Mouse (Mus musculus) left cerebral cortex, adult 18-20 months (tissue): ENCODE results near the gene Trmt1l. TPM values are rescaled to one million over a fixed set of nuclear protein-coding genes. Genes with fewer than 3 reads are reported as not detected.
"Not testable (repeated sequence)": the region's sequence is repeated elsewhere in the genome, so short reads cannot be mapped to it uniquely, and the experiment has no call there.

ENCODE experiments used
- DNase-seq, 2 experiments: peaks; one replicate each; pipeline ENCODE4 v3.0.0; 2021 to 2022; ENCODE audit warnings: low spot score in 2 of 2, mixed read lengths in 1 of 2
- long read RNA-seq, 2 experiments: library from polyadenylated mRNA; stranded (forward); transcript quantifications; one replicate each; pipeline ENCODE4 v2.0.0; 2021
- total RNA-seq, 2 experiments: library from RNA; stranded (reverse); gene quantifications; 2 replicates each; pipeline ENCODE4 v1.2.3; 2021

The Trmt1l gene
- total RNA-seq, result 10 to 100 TPM; 27.3 to 30.5 TPM
- long read RNA-seq, experiment 1, transcript Trmt1l-201 (15 exons, 2,749 nt), result major isoform, 24 of 46 reads
- long read RNA-seq, experiment 1, partial matches to known transcripts, result 5 of 46 reads
- long read RNA-seq, experiment 1, other reads (novel, unspliced or antisense), result 9 of 46 reads
- long read RNA-seq, experiment 2, transcript Trmt1l-201 (15 exons, 2,749 nt), result major isoform, 18 of 25 reads
- long read RNA-seq, experiment 2, partial matches to known transcripts, result 0 of 25 reads
- long read RNA-seq, experiment 2, other reads (novel, unspliced or antisense), result 2 of 25 reads

- peak; percentile 96 to 99 for DNase-seq
Observed at GRCm38 (mm10) chr1:151428263-151429221, at the start of gene Trmt1l, which contains the start of gene Swt1. Trmt1l (plus strand) TSS chr1:151428542. Swt1 (minus strand) TSS chr1:151428455.

DNA sequence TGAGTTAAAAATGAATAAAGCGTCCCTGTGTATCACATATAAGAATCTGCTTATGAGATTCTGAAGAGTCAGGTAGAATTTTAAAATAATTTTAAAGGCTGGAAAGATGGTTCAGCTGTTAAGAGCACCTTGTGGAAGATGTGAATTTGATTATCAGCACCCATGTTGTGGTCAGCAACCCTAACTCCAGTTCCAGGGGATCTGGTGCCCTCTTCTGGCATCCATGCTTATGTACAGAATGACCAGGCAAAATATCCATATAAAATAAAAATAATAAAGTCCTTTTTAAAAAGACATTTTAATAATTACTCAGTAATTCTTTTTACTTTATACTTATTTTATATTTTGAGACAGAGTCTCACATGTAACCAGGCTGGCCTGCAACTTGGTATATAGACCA, 38.3 kb upstream of the Trmt1l start:
- no peak for DNase-seq

GRCm38 (mm10) chr1:151409827-151410226, 18.5 kb upstream of the Trmt1l start:
- DNase-seq, result no peak

- DNase-seq, result no peak
Observed at GRCm38 (mm10) chr1:151422178-151422577, 6.2 kb upstream of the Trmt1l start.

GRCm38 (mm10) chr1:151426947-151427600, 1.3 kb upstream of the Trmt1l start:
- no peak for DNase-seq

DNA sequence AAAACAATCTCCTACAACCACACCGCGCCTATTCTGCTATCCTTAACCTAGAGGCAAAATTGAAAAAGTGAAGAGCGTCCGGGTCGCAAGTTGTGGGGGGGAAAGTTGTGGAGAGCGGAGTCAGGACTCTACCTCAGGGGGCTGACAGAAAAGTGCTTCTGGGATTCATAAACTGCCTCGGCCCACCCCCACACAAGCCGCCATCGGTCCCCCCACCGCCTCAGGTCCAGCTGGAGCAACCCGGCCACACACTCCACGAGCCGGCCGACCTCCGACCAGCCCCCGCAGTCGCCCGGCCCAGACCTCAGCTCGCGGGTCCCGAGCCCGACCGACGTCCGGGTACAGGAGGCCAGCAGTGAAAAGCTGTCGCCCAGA, 467 bp upstream of the Trmt1l start:
- no peak for DNase-seq

DNA sequence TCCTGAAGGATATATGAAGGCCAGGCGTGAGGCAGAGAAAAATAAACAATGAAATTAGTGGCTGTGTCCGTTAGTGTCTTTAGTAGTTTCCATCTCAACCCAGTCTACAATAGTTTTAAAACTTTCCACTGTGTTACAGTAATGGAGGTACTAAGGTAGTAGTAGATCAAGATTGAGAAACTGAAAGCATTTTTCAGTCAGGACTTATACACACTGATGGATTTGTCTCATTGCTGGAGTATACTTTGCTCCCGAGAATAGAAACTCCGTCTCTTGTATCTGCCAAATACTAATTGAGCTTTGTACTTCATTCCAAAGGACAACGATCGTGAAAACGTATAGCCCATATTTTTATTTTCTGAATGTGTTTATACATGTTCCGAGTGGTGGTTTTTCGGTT, 974 bp downstream of the Trmt1l start:
- DNase-seq, result no peak

GRCm38 (mm10) chr1:151435431-151435830, 7.1 kb downstream of the Trmt1l start:
- no peak for DNase-seq

GRCm38 (mm10) chr1:151449866-151450265, 21.5 kb downstream of the Trmt1l start:
- DNase-seq, result no peak

- DNase-seq, result no peak
Observed at GRCm38 (mm10) chr1:151450851-151451250, 22.5 kb downstream of the Trmt1l start.

DNA sequence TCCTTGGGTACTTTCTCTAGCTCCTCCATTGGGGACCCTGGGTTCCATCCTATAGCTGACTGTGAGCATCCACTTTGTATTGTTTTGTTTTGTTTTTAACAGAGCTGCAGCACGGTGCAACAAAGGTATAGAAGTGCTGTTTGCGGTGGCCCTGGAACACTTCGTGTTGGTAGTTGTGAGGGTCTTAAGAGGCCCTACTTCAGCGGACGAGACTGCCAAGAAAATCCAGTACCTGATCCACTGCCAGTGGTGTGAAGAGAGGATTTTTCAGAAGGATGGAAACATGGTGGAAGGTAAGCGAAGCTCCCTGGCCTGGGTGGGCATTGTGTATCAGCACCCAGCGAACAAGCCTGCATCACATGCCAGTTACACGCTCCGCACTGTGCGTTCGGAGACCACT, 23.6 kb downstream of the Trmt1l start:
- no peak for DNase-seq

- DNase-seq, result no peak
Observed at GRCm38 (mm10) chr1:151457087-151457486, 28.7 kb downstream of the Trmt1l start.

GRCm38 (mm10) chr1:151461265-151461664, 32.9 kb downstream of the Trmt1l start:
- no peak for DNase-seq

- no peak for DNase-seq
Observed at GRCm38 (mm10) chr1:151464914-151465313, 36.6 kb downstream of the Trmt1l start.

DNA sequence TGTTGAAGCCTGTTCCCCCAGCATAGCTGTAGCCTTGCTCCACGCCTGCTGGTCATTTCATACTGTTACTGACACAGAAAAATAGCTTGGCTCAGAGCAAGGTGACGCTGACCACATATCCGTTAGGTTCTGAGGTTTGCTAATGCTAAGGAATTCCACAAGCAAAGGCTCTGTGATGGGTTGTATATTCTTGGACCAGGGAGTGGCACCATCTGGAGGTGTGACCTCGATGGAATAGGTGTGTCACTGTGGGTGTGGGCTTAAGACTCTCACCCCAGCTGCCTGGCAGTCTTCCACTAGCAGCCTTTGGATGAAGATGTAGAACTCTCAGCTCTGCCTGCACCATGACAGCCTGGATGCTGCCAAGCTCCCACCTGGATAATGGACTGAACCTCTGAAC, 38.2 kb downstream of the Trmt1l start:
- DNase-seq, result no peak

- no peak for DNase-seq
Observed at GRCm38 (mm10) chr1:151471429-151471828, 43.1 kb downstream of the Trmt1l start.

GRCm38 (mm10) chr1:151472386-151472785, 44.0 kb downstream of the Trmt1l start:
- not testable (repeated sequence) for DNase-seq

DNA sequence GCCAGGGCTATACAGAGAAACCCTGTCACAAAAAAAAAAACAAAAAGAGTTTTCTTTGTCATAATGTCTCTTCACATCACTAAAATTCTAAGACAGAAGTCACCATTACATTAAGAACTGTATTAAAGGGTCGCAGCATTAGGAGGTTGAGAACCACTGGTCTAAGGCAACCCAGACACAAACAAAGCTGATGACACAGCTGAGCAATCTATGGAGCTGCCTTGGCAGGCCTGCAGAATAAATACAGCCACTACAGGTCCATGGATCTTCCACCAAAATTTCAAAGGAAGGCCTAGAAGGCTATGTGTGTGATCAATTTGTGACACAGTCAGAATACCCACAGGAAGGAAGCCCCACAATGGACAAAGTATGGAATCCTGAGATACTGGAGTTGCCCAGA, 54.2 kb downstream of the Trmt1l start:
- DNase-seq, result no peak

- DNase-seq, result peak; percentile 15 to 19
Observed at GRCm38 (mm10) chr1:151483568-151483967, 55.2 kb downstream of the Trmt1l start.

DNA sequence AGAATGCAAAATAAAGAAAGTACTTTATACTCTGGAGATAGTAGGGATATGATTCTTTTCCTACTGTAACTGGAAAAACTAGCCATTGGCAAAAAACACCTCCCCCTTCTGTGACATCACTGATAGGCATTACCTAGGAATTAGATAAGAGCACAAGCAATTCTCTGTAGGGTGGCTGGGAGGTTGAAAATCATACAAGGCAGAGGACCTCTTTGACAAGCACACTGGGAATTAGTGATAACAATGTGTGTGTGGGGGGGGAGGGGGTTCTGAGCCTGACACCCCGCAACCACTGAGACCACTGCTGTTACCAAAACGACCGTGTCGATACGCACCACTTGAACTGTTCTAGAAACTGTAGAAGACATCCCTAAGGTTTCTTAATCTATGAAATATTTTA, 56.4 kb downstream of the Trmt1l start:
- no peak for DNase-seq

DNA sequence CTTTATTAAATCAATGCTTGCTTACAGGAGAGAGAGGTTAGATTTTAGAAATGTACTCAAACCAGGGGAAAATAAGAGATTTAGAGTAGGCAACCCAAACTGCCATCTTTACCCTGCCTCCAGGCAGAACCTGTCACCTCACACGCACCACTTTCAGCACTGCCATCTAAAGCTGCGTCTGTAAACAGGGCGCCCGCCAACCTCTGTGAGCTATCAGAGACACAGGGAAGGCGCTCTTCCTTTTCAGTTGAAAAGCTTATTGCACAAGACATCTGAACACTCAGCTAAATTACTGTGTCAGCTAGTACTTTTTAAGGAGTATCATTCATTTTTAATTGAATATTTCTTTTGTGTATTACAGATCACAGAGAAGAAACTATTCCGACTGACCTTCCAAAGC, 61.5 kb downstream of the Trmt1l start:
- no peak for DNase-seq

DNA sequence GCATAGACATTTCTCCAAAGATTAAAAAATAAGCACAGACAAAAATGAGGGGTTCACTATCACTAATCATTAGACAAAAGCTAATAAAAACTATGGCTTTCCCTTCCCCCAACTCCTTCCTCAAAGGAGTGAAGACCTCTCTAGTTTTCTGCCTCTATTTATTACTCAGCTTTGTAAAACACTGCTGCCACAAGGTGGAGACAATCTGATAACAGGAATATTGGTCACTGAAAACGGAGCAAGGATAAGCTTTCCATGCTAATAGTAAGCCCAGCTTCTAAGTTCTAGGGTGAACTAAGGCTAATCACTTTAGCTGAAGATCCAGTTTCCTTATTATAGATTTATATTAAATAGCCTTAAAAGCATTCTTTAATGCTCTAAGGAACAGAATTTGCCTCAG, 64.1 kb downstream of the Trmt1l start:
- DNase-seq, result no peak
